Mouse (Mus musculus) thymus, adult 2 months (tissue): Measurements from ENCODE around the gene Rbms1.

Source experiments
- CTCF ChIP-seq: fragments of 200-500 bp; IDR thresholded peaks from 2 replicates; pipeline ENCODE4 v1.5.1; 2012; ENCODE audit warnings: mild to moderate bottlenecking, control low read depth, low read length, moderate library complexity, borderline replicate concordance; ENCODE audit not compliant: control insufficient read depth, poor library complexity, insufficient read depth; ENCODE audit errors: extremely low read depth
- POLR2A ChIP-seq: fragments of 200-500 bp; IDR thresholded peaks from 2 replicates; pipeline ENCODE4 v1.6.1; 2012; ENCODE audit warnings: mild to moderate bottlenecking, low read length, control low read depth, moderate library complexity; ENCODE audit not compliant: control insufficient read depth, poor library complexity, insufficient read depth; ENCODE audit errors: extremely low read depth

DNA sequence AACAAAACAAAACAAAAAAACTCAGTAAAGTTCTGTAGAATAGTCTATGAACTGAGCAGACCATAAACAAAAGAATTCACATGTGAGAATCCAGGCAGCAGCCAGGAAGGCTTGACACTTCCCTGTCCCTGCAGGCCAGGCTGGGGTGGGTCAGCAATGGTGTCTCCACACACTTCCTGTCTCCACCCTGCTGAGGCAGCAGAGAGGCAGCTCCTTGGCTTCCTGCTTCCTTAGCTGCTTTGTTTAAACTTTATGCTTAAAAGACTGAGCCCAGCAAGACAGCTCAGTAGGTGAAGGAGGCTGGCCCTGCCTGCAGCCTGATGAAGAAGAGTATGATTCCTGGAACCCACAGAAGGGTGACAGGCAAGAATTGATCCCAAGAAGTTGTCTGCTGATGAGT lies 152.4 kb downstream of the Rbms1 start:
- TF ChIP-seq POLR2A (no peak), CTCF (no peak)
